Mouse (Mus musculus) liver, adult 2 months (tissue): ENCODE results near the gene Cish.

Experiments
- CTCF ChIP-seq: fragments of 200-500 bp; IDR thresholded peaks from 2 replicates; pipeline ENCODE4 v1.5.1; 2011; ENCODE audit warnings: low read depth, low read length, control low read depth
- POLR2A ChIP-seq: fragments of 200-500 bp; IDR thresholded peaks from 2 replicates; pipeline ENCODE4 v1.6.1; 2011; ENCODE audit warnings: low read length, control low read depth; ENCODE audit not compliant: insufficient read depth; ENCODE audit errors: extremely low read depth

DNA sequence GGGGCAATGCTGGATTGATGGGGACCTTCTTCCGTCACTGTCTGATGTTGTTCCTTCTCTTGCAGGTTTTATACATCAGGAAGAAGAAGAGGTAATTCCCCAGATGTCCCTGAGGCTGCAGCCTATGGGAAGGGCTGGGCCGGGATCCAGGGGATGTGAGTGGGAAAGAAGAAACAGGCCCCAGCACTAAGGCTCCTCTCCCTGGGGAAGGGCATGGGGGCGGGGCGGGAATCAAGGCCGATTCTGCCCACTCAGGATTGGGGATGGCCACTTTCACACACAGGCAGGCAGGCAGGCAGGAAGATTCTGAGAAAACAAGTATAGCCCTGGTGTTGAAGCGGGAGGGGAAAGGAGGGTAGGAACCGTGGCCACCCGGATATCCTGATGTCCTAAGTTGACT, 50.3 kb downstream of the Cish start:
- TF ChIP-seq POLR2A = no peak
- TF ChIP-seq CTCF = no peak
